Mouse (Mus musculus) layer of hippocampus, adult 9-10 months (tissue): ENCODE results near the gene Kcnip2.
"Not testable (repeated sequence)": the region's sequence is repeated elsewhere in the genome, so short reads cannot be mapped to it uniquely, and the experiment has no call there.

Experiments
- DNase-seq: peaks from one replicate; pipeline ENCODE4 v3.0.0; 2022; ENCODE audit warnings: low spot score

The Kcnip2 gene

GRCm38 (mm10) chr19:45811028-45811674 is 4.7 kb downstream of the Kcnip2 start:
- DNase-seq: no peak

- no peak for DNase-seq
These were observed 8.1 kb downstream of the Kcnip2 start for GRCm38 (mm10) chr19:45807732-45808131.

- DNase-seq: not testable (repeated sequence)
These were observed 10.0 kb downstream of the Kcnip2 start for GRCm38 (mm10) chr19:45805817-45806216.

GRCm38 (mm10) chr19:45804593-45805368 is 11.1 kb downstream of the Kcnip2 start:
- DNase-seq: no peak

- DNase-seq: no peak
These were observed 12.5 kb downstream of the Kcnip2 start for GRCm38 (mm10) chr19:45803408-45803807.

- no peak for DNase-seq
These were observed 13.2 kb downstream of the Kcnip2 start for GRCm38 (mm10) chr19:45802702-45803101.

- DNase-seq: no peak
These were observed 19.0 kb downstream of the Kcnip2 start for GRCm38 (mm10) chr19:45796879-45797278.

- no peak for DNase-seq
These were observed 19.8 kb downstream of the Kcnip2 start for GRCm38 (mm10) chr19:45796061-45796556.

GRCm38 (mm10) chr19:45795406-45795944 is 20.4 kb downstream of the Kcnip2 start:
- DNase-seq: no peak

- no peak for DNase-seq
These were observed 21.1 kb downstream of the Kcnip2 start for GRCm38 (mm10) chr19:45794718-45795117.

GRCm38 (mm10) chr19:45792404-45792803 is 23.5 kb downstream of the Kcnip2 start:
- DNase-seq: no peak

GRCm38 (mm10) chr19:45789888-45790874 is 25.7 kb downstream of the Kcnip2 start:
- DNase-seq: no peak

- no peak for DNase-seq
These were observed 26.5 kb downstream of the Kcnip2 start for GRCm38 (mm10) chr19:45789365-45789764.

GRCm38 (mm10) chr19:45788337-45788736 is 27.5 kb downstream of the Kcnip2 start:
- no peak for DNase-seq

GRCm38 (mm10) chr19:45787450-45787849 is 28.4 kb downstream of the Kcnip2 start:
- DNase-seq: no peak

GRCm38 (mm10) chr19:45785470-45785869 is 30.4 kb downstream of the Kcnip2 start:
- DNase-seq: no peak

GRCm38 (mm10) chr19:45783933-45784576 is 31.8 kb downstream of the Kcnip2 start:
- DNase-seq: no peak

- peak; percentile 94 for DNase-seq
These were observed 32.5 kb downstream of the Kcnip2 start, which contains the start of gene Mgea5 for GRCm38 (mm10) chr19:45783181-45783932. Gene Mgea5, minus strand, starts transcription at chr19:45783837.

- DNase-seq: peak; percentile 13
These were observed 33.4 kb downstream of the Kcnip2 start for GRCm38 (mm10) chr19:45782315-45783001.

- DNase-seq: no peak
These were observed 34.2 kb downstream of the Kcnip2 start for GRCm38 (mm10) chr19:45781676-45782075.
